Mouse (Mus musculus): ENCODE measurements around the gene Abraxas1. TPM values are rescaled to one million over a fixed set of nuclear protein-coding genes. Genes with fewer than 3 reads are reported as not detected.

Abraxas1 gene
- total and polyA plus RNA-seq, 3 experiments, result 14.2 to 26.4 TPM; not detected in 1

- Histone ChIP-seq H3K4me3 (ENCODE audit: control insufficient read depth in 1 of 2, insufficient read depth in 1 of 2, low read depth in 2 of 2, low read length in 2 of 2) (no peak overlapping the region), H3K27me3 (ENCODE audit: control insufficient read depth in 1 of 2, insufficient read depth in 2 of 2, low read length in 2 of 2) (no peaks in the 10 kb centered on the region), H3K27ac (ENCODE audit: control insufficient read depth, low read depth, low read length) (no peak overlapping the region), H3K4me1 (ENCODE audit: control insufficient read depth in 1 of 2, insufficient read depth in 2 of 2, low read length in 2 of 2) (no peaks in the 10 kb centered on the region), H3K9ac (ENCODE audit: control insufficient read depth, low read depth, low read length, poor library complexity, severe bottlenecking) (no peak overlapping the region), H3K36me3 (ENCODE audit: control insufficient read depth in 1 of 2, insufficient read depth in 2 of 2, low read length in 2 of 2) (no peaks in the 10 kb centered on the region), H3K9me3 (replicated peaks; ENCODE audit: insufficient read depth, low read length) (no peaks in the 10 kb centered on the region), H3K79me2 (ENCODE audit: control insufficient read depth, insufficient read depth, low read length, poor library complexity) (no peaks in the 10 kb centered on the region)
- TF ChIP-seq POLR2AphosphoS2 (IDR thresholded peaks at IDR 0.05; ENCODE audit: low read length) (no peak), GATA1 (IDR thresholded peaks at IDR 0.05; ENCODE audit: low read depth, low read length) (peak; percentile 70)
- peak; percentile 19 for DNase-seq (ENCODE audit: low read depth, low spot score)
Observed at GRCm38 (mm10) chr5:100861140-100861539, 40.4 kb upstream of the Abraxas1 start.

GRCm38 (mm10) chr5:100860417-100861053 lies 39.8 kb upstream of the Abraxas1 start:
- H3K4me1 ChIP-seq (ENCODE audit: control insufficient read depth in 1 of 2, insufficient read depth in 2 of 2, low read length in 2 of 2), result no peaks in the 10 kb centered on the region
- no peak for DNase-seq (ENCODE audit: low read depth, low spot score)
- no peaks in the 10 kb centered on the region for H3K9me3 ChIP-seq (replicated peaks; ENCODE audit: insufficient read depth, low read length)
- H3K9ac ChIP-seq (ENCODE audit: control insufficient read depth, low read depth, low read length, poor library complexity, severe bottlenecking), result no peak overlapping the region
- H3K4me3 ChIP-seq (ENCODE audit: control insufficient read depth in 1 of 2, insufficient read depth in 1 of 2, low read depth in 2 of 2, low read length in 2 of 2), result no peak overlapping the region
- no peaks in the 10 kb centered on the region for H3K27me3 ChIP-seq (ENCODE audit: control insufficient read depth in 1 of 2, insufficient read depth in 2 of 2, low read length in 2 of 2)
- no peaks in the 10 kb centered on the region for H3K79me2 ChIP-seq (ENCODE audit: control insufficient read depth, insufficient read depth, low read length, poor library complexity)
- no peak for TF ChIP-seq TBP (IDR thresholded peaks at IDR 0.05; ENCODE audit: low read depth, low read length)
- TF ChIP-seq UBTF (IDR thresholded peaks at IDR 0.05; ENCODE audit: borderline replicate concordance, insufficient read depth, low read depth, low read length), result no peak
- no peak for TF ChIP-seq ETS1 (IDR thresholded peaks at IDR 0.05; ENCODE audit: low read depth, low read length)
- TF ChIP-seq ZNF384 (IDR thresholded peaks at IDR 0.05; ENCODE audit: low read depth, low read length), result no peak
- TF ChIP-seq ZC3H11A (IDR thresholded peaks at IDR 0.05; ENCODE audit: low read depth, low read length), result no peak
- no peak for TF ChIP-seq MAFK (IDR thresholded peaks at IDR 0.05; ENCODE audit: borderline replicate concordance, low read depth, low read length)
- no peak for TF ChIP-seq MAX (IDR thresholded peaks at IDR 0.05; ENCODE audit: low read length)
- no peak for TF ChIP-seq RCOR1 (IDR thresholded peaks at IDR 0.05; ENCODE audit: low read depth, low read length)
- TF ChIP-seq CHD1 (IDR thresholded peaks at IDR 0.05; ENCODE audit: low read depth, low read length), result no peak
- no peak for TF ChIP-seq MYB (IDR thresholded peaks at IDR 0.05; ENCODE audit: low read depth, low read length)
- no peak for TF ChIP-seq MAZ (IDR thresholded peaks at IDR 0.05; ENCODE audit: low read depth, low read length)
- TF ChIP-seq GATA1 (IDR thresholded peaks at IDR 0.05; ENCODE audit: low read depth, low read length), result no peak
- no peak for TF ChIP-seq POLR2AphosphoS2 (IDR thresholded peaks at IDR 0.05; ENCODE audit: low read length)
- TF ChIP-seq BHLHE40 (IDR thresholded peaks at IDR 0.05; ENCODE audit: borderline replicate concordance, low read depth, low read length), result no peak
- no peak for TF ChIP-seq JUND (IDR thresholded peaks at IDR 0.05; ENCODE audit: low read depth, low read length)
- no peak for TF ChIP-seq SIN3A (IDR thresholded peaks at IDR 0.05; ENCODE audit: low read length)
- no peak for TF ChIP-seq CHD2 (IDR thresholded peaks at IDR 0.05; ENCODE audit: low read length)
- TF ChIP-seq POLR2A (IDR thresholded peaks at IDR 0.05; ENCODE audit: control insufficient read depth in 1 of 2, insufficient read depth in 1 of 2, low read depth in 1 of 2, low read length in 2 of 2, poor library complexity in 1 of 2), result no peak
- TF ChIP-seq ZKSCAN1 (IDR thresholded peaks at IDR 0.05; ENCODE audit: low read depth, low read length), result no peak
- no peaks in the 10 kb centered on the region for H3K36me3 ChIP-seq (ENCODE audit: control insufficient read depth in 1 of 2, insufficient read depth in 2 of 2, low read length in 2 of 2)
- H3K27ac ChIP-seq (ENCODE audit: control insufficient read depth, low read depth, low read length), result no peak overlapping the region
